Comparison of ENCODE assay signal across 23 mouse cellular contexts in the genomic region with DNA sequence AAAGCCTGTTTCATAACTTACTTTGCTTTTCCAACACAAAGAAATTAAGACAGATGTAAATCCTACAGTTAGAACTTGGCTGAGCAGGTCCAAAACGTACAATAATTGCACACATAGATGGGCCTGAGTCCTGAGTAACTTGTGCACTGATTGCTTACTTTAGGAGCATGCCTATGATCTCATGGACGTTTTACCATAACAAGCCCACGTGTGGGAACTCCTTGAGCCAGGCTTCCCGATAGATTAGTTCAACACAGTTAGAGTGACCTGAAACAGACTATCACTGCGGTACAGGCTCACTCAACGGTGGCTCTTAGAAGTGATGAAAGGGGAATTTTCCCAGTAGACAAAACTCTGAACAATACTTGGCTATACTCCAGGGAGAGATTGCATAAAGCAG.
DNase-seq lines count a peak whose midpoint lies in the region; ATAC-seq and TF ChIP-seq lines count a peak whose summit lies in the region.
"Had no signal": no experiment of that assay in that cellular context is flagged by ENCODE, and none has a peak within 500 bp of the region (broad histone marks: within the 10 kb centered on the region; RNA-seq: fewer than 3 reads in every experiment).

No protein-coding gene starts in this region.

- no peak overlapping the region for H3K27ac ChIP-seq in heart, embryonic 15.5 days
- H3K27ac ChIP-seq in lung, postnatal 0 days (ENCODE audit: low read length) = no peak overlapping the region
- H3K27ac ChIP-seq: gastrocnemius, adult 2 months; heart, embryonic 10.5 days; hindbrain, embryonic 12.5 days; hindbrain, embryonic 15.5 days had no signal

- no peak overlapping the region for H3K9ac ChIP-seq in heart, embryonic 15.5 days
- no peak overlapping the region for H3K9ac ChIP-seq in lung, postnatal 0 days (replicated peaks; ENCODE audit: low read depth)
- H3K9ac ChIP-seq: forebrain, postnatal 0 days; hindbrain, embryonic 12.5 days; hindbrain, embryonic 15.5 days had no signal

- no peak overlapping the region for H3K4me3 ChIP-seq in heart, embryonic 15.5 days
- no peak overlapping the region for H3K4me3 ChIP-seq in lung, postnatal 0 days (ENCODE audit: low read depth, low read length)
- H3K4me3 ChIP-seq: gastrocnemius, adult 2 months; heart, embryonic 10.5 days; hindbrain, embryonic 12.5 days; hindbrain, embryonic 15.5 days had no signal

- H3K27me3 ChIP-seq in heart, embryonic 15.5 days = no peaks in the 10 kb centered on the region
- no peaks in the 10 kb centered on the region for H3K27me3 ChIP-seq in lung, postnatal 0 days (replicated peaks; ENCODE audit: insufficient read depth, low read length)
- H3K27me3 ChIP-seq: hindbrain, embryonic 12.5 days; hindbrain, embryonic 15.5 days had no signal

- DNase-seq in heart, postnatal 14 days = no peak
- DNase-seq in lung, postnatal 0 days (ENCODE audit: low spot score) = peak; percentile 13
- DNase-seq in lung, postnatal 14 days = no peak
- peak; percentile 54 for DNase-seq in fat pad, adult 2 months (ENCODE audit: extremely low read depth, low read depth, low spot score)
- DNase-seq in natural killer cell, adult 2 months (ENCODE audit: low spot score in 2 of 2) = no peak
- DNase-seq: adrenal gland, adult 8-10 months; adrenal gland, postnatal 25 days; cerebellum, adult 11-12 months; cerebellum, adult 8-10 months; cerebellum, postnatal 10 days; cerebellum, postnatal 36 days; forebrain, postnatal 0 days; gastrocnemius, adult 2 months; gastrocnemius, postnatal 14 days; heart, adult 18-20 months; heart, postnatal 10 days had no signal

- H3K4me1 ChIP-seq in heart, embryonic 15.5 days (replicated peaks) = peaks cover 18% of the 10 kb centered on the region
- no peaks in the 10 kb centered on the region for H3K4me1 ChIP-seq in lung, postnatal 0 days (ENCODE audit: insufficient read depth, low read depth, low read length)

- ATAC-seq in heart, embryonic 15.5 days (replicated peaks; ENCODE audit: insufficient number of reproducible peaks, insufficient read depth, low FRiP score, low read depth) = 0 out of 2 replicates have a peak, but pooled peaks have one; percentile 43
- ATAC-seq in lung, postnatal 0 days = no peak
- ATAC-seq: CD4-positive, CD25-positive, alpha-beta regulatory T cell, adult 4 months; forebrain, embryonic 14.5 days; forebrain, postnatal 0 days; intestine, postnatal 0 days had no signal

- intact Hi-C loops in heart, postnatal 14 days (cut with DNase I) = no loop called here

- H3K36me3 ChIP-seq in heart, embryonic 15.5 days = no peaks in the 10 kb centered on the region
- H3K36me3 ChIP-seq in lung, postnatal 0 days (ENCODE audit: insufficient read depth, low read length) = no peaks in the 10 kb centered on the region
- H3K36me3 ChIP-seq: heart, embryonic 10.5 days; hindbrain, embryonic 12.5 days; hindbrain, embryonic 15.5 days had no signal

- H3K4me2 ChIP-seq in heart, embryonic 15.5 days = no peak overlapping the region
- no peak overlapping the region for H3K4me2 ChIP-seq in lung, postnatal 0 days (replicated peaks; ENCODE audit: low read depth, low read length)
- H3K4me2 ChIP-seq: hindbrain, embryonic 12.5 days; hindbrain, embryonic 15.5 days had no signal

- no peak for TF ChIP-seq EP300 in lung, postnatal 0 days (IDR thresholded peaks at IDR 0.05)

- no peak for TF ChIP-seq CTCF in lung, postnatal 0 days (IDR thresholded peaks at IDR 0.05)

- 19% methylated on average over 6 of the region's 6 CpGs for WGBS in heart, embryonic 15.5 days
- WGBS in lung, postnatal 0 days = 35% methylated on average over 6 of the region's 6 CpGs

- no peaks in the 10 kb centered on the region for H3K9me3 ChIP-seq in heart, embryonic 15.5 days (replicated peaks)
- H3K9me3 ChIP-seq in lung, postnatal 0 days (ENCODE audit: low read length) = no peaks in the 10 kb centered on the region
- H3K9me3 ChIP-seq: heart, embryonic 10.5 days; hindbrain, embryonic 12.5 days; hindbrain, embryonic 15.5 days had no signal

Comparison
In these comparisons a context has a peak if more than half of its experiments do, and no peak if none do; other contexts are left out.
1. DNase-seq: peak in lung, postnatal 0 days (single experiment) and fat pad, adult 2 months (single experiment); none in heart, postnatal 14 days (0 of 2), lung, postnatal 14 days (single experiment) and natural killer cell, adult 2 months (0 of 2).